Comparison of ENCODE assay signal across 8 mouse cellular contexts in the genomic region with DNA sequence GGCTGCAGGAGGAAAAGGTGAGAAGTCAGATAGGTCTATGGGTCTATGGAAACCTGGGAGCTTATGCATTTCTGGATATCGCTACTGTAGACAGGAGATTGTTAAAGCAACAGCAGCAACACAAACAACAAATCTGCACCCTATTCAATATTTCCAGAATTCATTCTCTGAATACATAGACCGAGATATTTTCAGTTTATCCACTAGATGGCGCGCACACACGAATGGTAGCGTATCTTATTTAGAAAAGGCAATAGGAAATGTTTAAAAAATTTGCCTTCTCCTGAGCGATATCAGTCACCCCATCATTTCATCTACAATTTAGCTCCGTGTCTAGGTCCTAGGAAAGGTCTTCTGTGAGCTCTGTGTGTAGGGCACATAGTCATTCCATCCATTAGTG. TPM values are rescaled to one million over a fixed set of nuclear protein-coding genes. Genes with fewer than 3 reads are reported as not detected.
DNase-seq lines count a peak whose midpoint lies in the region; ATAC-seq lines count a peak whose summit lies in the region.

No protein-coding gene starts in this region.

- 9% methylated on average over 8 of the region's 8 CpGs for WGBS in hindbrain, embryonic 11.5 days
- 11% methylated on average over 8 of the region's 8 CpGs for whole genome bisulfite sequencing in hindbrain, embryonic 10.5 days
- 8% methylated on average over 8 of the region's 8 CpGs for WGBS in heart, embryonic 16.5 days
- WGBS in midbrain, embryonic 11.5 days: 9% methylated on average over 8 of the region's 8 CpGs

- DNase-seq in hindbrain, embryonic 11.5 days (ENCODE audit: low spot score): peak; percentile 66
- no peak for DNase-seq in hindbrain, embryonic 10.5 days (ENCODE audit: low spot score)
- peak; percentile 36 for DNase-seq in 416B (ENCODE audit: low read depth)
- DNase-seq in MEL-GATA-1-ER (ENCODE audit: extremely low read depth, low read depth): peak; percentile 2
- DNase-seq in midbrain, embryonic 11.5 days (ENCODE audit: low spot score, missing footprints): peak; percentile 85
- no peak for DNase-seq in testis, postnatal 10 days (ENCODE audit: low spot score)

- no peak for ATAC-seq in hindbrain, embryonic 11.5 days (ENCODE audit: low FRiP score)
- ATAC-seq in heart, embryonic 16.5 days (replicated peaks; ENCODE audit: extremely low read depth, insufficient read depth, low FRiP score): no peak
- ATAC-seq in midbrain, embryonic 11.5 days (ENCODE audit: low FRiP score): no peak
- ATAC-seq in erythroblast, adult 5-6 weeks (replicated peaks; ENCODE audit: low FRiP score, poor library complexity, severe bottlenecking): no peak

- no peaks in the 10 kb centered on the region for H3K9me3 ChIP-seq in hindbrain, embryonic 11.5 days (ENCODE audit: control insufficient read depth, low read length)
- H3K9me3 ChIP-seq in hindbrain, embryonic 10.5 days: no peaks in the 10 kb centered on the region
- H3K9me3 ChIP-seq in heart, embryonic 16.5 days (replicated peaks; ENCODE audit: control insufficient read depth, low read length): no peaks in the 10 kb centered on the region
- no peaks in the 10 kb centered on the region for H3K9me3 ChIP-seq in midbrain, embryonic 11.5 days (ENCODE audit: control insufficient read depth, low read length)

- no peak overlapping the region for H3K27ac ChIP-seq in hindbrain, embryonic 11.5 days (ENCODE audit: low read depth, low read length)
- no peak overlapping the region for H3K27ac ChIP-seq in hindbrain, embryonic 10.5 days
- H3K27ac ChIP-seq in heart, embryonic 16.5 days (ENCODE audit: low read length): no peak overlapping the region
- H3K27ac ChIP-seq in midbrain, embryonic 11.5 days (ENCODE audit: low read depth, low read length): no peak overlapping the region

- no peak overlapping the region for H3K4me2 ChIP-seq in hindbrain, embryonic 11.5 days (replicated peaks; ENCODE audit: low read depth, low read length)
- H3K4me2 ChIP-seq in heart, embryonic 16.5 days (ENCODE audit: low read depth, low read length): peak overlapping the region; percentile 31; the same call in 1 of the 2 replicates
- H3K4me2 ChIP-seq in midbrain, embryonic 11.5 days: no peak overlapping the region

- no peaks in the 10 kb centered on the region for H3K36me3 ChIP-seq in hindbrain, embryonic 11.5 days (ENCODE audit: control insufficient read depth, insufficient read depth, low read length)
- H3K36me3 ChIP-seq in hindbrain, embryonic 10.5 days: no peaks in the 10 kb centered on the region
- H3K36me3 ChIP-seq in heart, embryonic 16.5 days (ENCODE audit: control insufficient read depth, insufficient read depth): no peaks in the 10 kb centered on the region
- no peaks in the 10 kb centered on the region for H3K36me3 ChIP-seq in midbrain, embryonic 11.5 days (ENCODE audit: control insufficient read depth, insufficient read depth, low read length)

- H3K4me1 ChIP-seq in hindbrain, embryonic 11.5 days (replicated peaks; ENCODE audit: control insufficient read depth, insufficient read depth, low read length): no peaks in the 10 kb centered on the region
- H3K4me1 ChIP-seq in hindbrain, embryonic 10.5 days (replicated peaks): no peaks in the 10 kb centered on the region
- H3K4me1 ChIP-seq in heart, embryonic 16.5 days (ENCODE audit: control insufficient read depth, insufficient read depth, low read length): no peaks in the 10 kb centered on the region
- no peaks in the 10 kb centered on the region for H3K4me1 ChIP-seq in midbrain, embryonic 11.5 days (ENCODE audit: control insufficient read depth, insufficient read depth, low read length)

- H3K4me3 ChIP-seq in hindbrain, embryonic 11.5 days (ENCODE audit: low read depth, low read length): no peak overlapping the region
- H3K4me3 ChIP-seq in hindbrain, embryonic 10.5 days: no peak overlapping the region
- H3K4me3 ChIP-seq in heart, embryonic 16.5 days (ENCODE audit: low read length): no peak overlapping the region
- no peak overlapping the region for H3K4me3 ChIP-seq in midbrain, embryonic 11.5 days (ENCODE audit: low read depth, low read length)

- H3K9ac ChIP-seq in hindbrain, embryonic 11.5 days (ENCODE audit: low read depth, low read length): no peak overlapping the region
- no peak overlapping the region for H3K9ac ChIP-seq in heart, embryonic 16.5 days (ENCODE audit: low read length)
- no peak overlapping the region for H3K9ac ChIP-seq in midbrain, embryonic 11.5 days (ENCODE audit: low read length)

- no peaks in the 10 kb centered on the region for H3K27me3 ChIP-seq in hindbrain, embryonic 11.5 days (ENCODE audit: control insufficient read depth, insufficient read depth, low read length)
- H3K27me3 ChIP-seq in hindbrain, embryonic 10.5 days (ENCODE audit: insufficient read depth, poor library complexity, severe bottlenecking): no peaks in the 10 kb centered on the region
- no peaks in the 10 kb centered on the region for H3K27me3 ChIP-seq in heart, embryonic 16.5 days (ENCODE audit: control insufficient read depth, insufficient read depth, low read length)
- H3K27me3 ChIP-seq in midbrain, embryonic 11.5 days (ENCODE audit: control insufficient read depth, insufficient read depth, low read length): no peaks in the 10 kb centered on the region

RNA-seq across cellular contexts. Expression of gene Cps1, which starts 21.1 kb away (rescaled TPM):
- polyA plus RNA-seq in hindbrain, embryonic 11.5 days (2014; fragmentation: Nextera tagmentation; extraction: Ambion mirVana): 0.14 TPM in 1 of 2 replicates, not detected in the other
- polyA plus RNA-seq in hindbrain, embryonic 10.5 days (2016; fragmentation: Nextera tagmentation; extraction: Ambion mirVana): 0.15 TPM in 1 of 2 replicates, not detected in the other
- polyA plus RNA-seq in heart, embryonic 16.5 days (2015; fragmentation: Nextera tagmentation; extraction: Ambion mirVana): 0.27 and 0.66 TPM in 2 replicates
- polyA plus RNA-seq in midbrain, embryonic 11.5 days (2014; fragmentation: Nextera tagmentation; extraction: Ambion mirVana): 0.08 TPM in 2 replicates
- total RNA-seq in erythroblast, adult 5-6 weeks (2015; ENCODE audit: low replicate concordance): not detected in 2 replicates
- total RNA-seq in erythroblast, adult 5-6 weeks (2017; ENCODE audit: low replicate concordance): not detected in 2 replicates

Comparison
In these comparisons a context has a peak if more than half of its experiments do, and no peak if none do; other contexts are left out.
1. DNase-seq: peak in hindbrain, embryonic 11.5 days (single experiment), 416B (single experiment), MEL-GATA-1-ER (single experiment) and midbrain, embryonic 11.5 days (single experiment); none in hindbrain, embryonic 10.5 days (single experiment) and testis, postnatal 10 days (single experiment).